Mouse (Mus musculus) heart, adult 9 months (tissue): ENCODE results near the gene Ugt8a.

Source experiments
- DNase-seq, 2 experiments: peaks; one replicate each; pipeline ENCODE4 v3.0.0; 2022; ENCODE audit warnings: low spot score in 2 of 2

The Ugt8a gene

DNA sequence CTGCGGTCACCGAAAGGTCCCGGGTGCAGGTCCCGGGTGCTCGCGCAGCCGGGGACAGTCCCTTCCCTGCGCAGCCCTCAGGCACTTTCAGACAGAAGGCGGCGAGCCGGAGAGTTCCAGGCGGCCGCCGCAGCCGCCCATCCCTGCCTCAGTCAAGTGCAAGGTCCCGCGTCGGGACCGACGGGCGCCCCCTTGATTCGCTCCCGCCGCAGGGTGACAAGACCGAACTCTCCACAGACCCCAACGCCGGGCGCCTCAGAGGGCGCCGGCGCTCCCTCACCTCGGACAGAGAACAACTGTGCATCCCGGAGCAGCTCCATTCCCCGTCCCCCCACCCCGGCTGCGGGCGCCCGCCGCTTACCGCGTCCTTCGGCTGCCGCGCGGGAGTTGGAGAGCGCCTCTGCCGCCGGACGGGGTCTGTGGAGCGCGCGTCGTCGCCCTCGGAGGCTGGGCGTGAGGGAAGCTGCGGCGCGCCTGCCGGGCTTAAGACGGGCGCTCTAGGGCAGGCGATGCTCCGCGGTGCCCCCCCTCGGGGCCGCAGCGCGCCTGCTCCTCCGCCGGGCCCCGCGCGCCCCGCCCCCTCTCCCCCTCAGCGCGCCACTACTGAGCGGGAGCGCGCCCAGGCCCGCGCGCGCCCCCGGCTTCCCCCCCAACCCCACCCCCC, at the start of gene Ugt8a:
Gene Ugt8a (minus strand): TSS at position 528 of the 664 bp plus-strand sequence.
- DNase-seq, result no peak

DNA sequence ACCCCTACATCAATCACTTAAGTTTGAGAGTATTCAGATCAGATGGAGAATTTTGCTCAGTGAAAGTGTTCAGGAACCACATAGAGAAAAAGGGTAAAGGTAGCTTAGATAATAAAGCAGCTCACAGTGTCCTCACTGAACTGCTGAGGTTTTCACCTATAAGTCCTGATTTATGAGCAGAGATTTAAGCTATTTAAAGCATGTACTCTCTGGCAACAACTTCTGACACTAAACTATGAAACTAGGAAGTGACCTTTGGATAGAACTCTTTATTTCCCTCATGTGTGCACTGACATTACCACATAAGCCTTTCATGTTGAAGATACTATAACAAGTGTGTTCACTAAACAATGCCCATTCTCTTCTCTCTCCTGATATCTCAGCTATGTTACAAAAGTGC, 48.2 kb upstream of the Ugt8a start:
- DNase-seq, result no peak

DNA sequence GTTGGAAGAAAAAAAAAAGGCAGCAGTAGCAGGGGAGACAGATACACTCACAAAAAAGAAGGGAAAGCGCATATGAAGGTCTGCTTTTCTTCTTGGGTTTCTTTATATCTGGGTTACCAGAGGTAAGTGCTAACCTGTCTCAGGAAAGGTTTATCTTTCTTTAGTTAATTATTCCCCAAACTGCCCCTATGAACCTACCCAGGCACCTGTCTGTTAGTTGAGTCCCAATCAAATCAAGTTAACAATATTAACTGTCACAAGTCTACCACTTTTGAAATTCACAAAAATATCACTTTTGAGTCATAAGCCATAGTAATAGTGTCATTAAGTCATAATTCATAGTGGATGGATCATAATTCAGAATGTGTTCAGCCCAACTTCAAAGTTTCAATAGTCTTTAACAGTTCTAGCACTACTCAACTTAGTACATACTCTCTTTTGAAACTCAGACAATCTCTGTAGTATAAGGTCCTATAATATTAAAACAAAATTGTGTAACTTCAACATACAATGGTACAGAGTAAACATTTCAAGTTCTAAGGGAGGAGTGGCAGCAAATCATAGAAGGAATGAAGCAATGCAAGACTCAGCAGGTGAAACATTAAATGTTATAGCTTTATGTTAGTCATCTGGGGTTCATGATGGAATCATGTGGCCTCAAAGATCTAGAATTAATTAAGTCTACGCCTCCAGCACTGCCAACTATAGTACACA, 45.4 kb upstream of the Ugt8a start:
- no peak for DNase-seq

DNA sequence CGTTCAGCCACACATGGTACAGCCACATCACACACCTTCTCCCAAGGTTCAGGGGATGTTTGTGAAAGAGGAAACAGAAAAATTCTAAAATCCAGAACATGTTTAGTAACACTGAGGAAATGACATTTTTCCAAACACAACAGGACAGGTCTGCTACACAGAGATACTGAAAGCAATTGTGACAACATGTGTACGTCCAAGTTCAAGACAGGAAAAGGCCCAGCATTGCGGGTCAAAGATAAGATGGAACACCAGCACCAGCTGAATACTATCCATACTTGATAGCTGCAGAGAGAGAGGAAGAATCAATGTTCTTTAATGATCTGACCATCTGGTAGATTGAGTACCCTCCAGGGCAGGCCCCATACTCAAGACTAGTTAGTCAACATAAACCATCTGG, 41.1 kb upstream of the Ugt8a start:
- DNase-seq, result no peak

DNA sequence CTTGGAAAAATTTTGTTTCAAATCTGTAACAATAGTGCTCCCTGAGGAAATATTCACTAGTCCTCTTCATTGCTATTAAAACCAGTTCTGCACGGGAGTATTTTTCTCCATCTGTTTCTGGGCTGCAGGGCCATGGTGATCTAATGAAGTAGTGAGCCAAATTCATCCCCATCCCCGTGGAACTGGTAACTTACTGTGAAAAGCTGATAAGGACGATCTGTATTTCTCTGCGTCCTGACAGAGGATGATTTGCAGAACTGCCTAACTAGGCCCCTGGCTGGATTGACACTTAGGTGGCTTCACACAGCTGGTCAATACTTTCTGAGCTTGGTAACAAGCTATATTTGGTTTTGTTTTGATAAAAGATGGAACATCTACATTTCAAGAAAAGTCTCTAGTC, 37.5 kb upstream of the Ugt8a start:
- DNase-seq, result no peak

DNA sequence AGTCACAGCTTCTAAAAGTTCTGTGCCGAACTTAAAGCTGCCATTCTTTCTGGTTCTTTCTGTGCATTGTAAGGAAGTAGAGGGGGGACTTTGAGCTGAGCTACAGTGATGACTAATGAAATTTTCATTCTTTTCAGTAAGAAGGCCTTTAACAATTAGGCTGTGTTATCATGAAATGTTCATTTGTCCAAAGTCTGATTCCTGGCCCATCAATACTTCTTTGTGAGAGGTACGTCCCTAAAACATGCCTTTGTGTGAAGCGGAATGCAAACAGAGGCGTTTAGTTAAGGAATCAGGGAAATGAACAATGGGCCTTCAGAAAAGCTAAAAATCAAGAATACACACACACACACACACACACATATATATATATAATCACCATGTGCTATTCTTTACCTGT, 31.0 kb upstream of the Ugt8a start:
- no peak for DNase-seq

DNA sequence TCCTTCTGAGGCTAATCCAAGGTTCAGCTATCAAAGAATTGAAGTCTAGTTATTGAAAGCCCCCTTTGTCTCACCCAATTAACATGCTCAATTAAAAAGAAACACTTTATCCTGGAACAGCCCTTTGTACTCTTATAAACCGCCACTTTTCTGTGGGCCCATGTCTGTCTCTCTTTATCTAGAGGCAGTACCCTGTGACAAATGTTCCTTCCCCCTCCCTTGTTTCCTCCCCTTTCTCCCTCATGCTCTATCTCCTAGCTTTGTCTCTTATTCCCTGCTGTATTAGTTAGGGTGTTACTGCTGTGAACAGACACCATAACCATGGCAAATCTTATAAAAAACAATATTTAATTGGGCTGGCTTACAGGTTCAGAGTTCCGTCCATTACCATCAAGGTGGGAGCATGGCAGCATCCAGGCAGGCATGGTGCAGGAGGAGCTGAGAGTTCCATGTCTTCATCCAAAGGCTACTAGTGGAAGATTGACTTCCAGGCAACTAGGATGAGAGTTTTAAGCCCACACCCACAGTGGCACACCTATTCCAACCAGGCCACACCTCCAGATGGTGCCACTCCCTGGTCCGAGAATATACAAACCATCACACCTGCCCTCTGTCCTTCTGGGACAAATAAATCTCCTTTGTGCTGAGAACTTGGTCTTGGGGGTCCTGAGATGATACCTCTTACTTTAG, 17.9 kb upstream of the Ugt8a start:
- DNase-seq, result no peak

DNA sequence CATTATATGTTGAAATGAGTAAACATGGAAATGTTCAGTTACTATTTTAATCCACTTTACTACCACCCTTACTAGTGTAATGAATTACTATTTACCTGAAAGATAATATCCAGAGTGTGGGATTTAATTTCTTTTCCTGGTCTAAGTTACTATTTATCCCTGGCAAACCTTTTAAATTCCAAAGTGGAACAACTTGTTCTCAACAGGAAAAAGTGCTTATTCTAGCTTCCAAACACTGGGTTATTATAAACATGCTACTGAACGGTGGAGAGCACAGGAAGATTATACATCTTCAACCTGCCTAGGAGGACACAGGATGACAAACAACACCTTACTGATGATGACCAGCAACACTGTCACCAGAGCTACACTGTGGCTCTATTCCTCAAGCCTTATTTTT, 16.5 kb upstream of the Ugt8a start:
- no peak for DNase-seq

DNA sequence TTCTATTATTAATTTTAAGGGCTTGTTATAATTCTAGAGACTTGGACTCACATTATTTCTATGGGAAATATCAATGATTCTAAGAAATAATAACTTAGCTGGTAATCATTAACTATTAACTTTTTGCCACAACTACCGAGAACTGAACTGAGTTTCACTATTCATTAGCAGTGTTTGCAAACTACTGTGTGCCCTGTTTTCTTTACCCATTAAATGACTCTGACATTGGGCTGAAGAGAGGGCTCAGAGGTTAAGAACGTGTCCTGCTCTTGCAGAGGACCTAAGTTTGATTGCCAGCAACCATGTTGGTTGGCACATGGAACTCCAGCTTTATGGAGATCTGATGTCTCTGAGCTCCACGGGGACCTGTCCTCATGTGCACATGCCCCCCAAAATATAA, 2.4 kb upstream of the Ugt8a start:
- DNase-seq, result no peak

DNA sequence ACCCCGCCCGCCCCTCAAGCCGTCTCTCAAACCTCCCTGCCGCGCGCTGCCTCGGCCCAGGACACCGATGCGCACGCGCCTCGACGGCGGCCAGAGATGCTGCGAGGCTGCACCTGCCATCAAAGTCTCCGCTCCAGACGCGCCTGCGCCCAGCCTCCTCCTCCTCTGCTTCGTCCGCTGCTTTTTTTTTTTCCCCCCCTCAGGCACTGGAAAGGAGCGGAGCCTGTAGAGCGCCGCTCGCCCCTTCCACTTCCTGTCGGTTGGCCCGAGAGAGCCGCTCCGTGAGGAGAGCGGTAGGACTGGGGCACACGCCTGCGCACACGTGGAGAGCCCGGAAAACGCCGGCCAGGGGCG, 314 bp upstream of the Ugt8a start:
- DNase-seq, result no peak

DNA sequence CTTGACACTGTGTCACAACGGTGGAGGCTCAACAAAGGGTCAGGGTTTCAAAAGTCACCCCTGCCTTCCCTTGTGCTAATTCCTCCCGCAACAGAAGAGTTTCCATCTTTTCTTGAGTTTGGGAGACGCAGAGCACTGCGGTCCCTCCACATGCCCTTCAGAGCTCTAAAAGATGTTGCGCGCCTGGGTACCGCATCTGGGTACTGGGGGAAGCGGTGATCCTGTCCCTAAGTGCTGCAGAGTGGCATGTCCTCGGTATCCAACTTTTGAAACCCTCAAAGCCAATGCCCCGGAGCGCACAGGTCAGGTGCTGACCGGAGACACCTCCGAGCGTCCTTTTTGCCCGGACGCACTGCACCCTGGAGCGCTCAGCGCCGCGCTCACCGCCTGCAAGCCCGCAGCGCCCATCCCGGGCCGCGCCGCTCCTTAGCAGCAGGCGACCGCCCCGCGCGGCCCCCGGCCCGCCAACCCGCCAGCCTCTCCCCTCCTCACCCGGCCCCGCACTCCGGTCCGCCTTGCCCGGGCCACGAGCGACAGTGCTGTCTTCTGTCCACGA, 805 bp downstream of the Ugt8a start:
- no peak for DNase-seq

DNA sequence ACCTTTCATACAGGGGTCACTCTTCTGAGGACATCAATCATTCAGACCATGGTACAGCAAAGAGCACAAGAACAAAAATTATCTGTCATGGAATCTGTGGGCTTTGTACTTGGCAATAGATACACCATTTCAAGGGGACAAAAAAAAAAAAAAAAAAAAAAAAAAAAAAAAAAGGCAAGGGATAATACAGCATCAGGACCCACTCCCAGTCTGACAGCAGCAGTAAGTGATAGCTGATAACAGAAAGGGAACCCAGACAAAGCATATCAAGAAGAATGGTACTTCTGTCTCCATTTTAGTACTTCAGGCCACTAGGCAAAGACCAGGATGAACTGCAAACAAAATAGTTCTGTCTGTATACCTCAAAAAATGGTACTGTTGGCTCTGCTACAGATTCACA, 2.6 kb downstream of the Ugt8a start:
- no peak for DNase-seq

DNA sequence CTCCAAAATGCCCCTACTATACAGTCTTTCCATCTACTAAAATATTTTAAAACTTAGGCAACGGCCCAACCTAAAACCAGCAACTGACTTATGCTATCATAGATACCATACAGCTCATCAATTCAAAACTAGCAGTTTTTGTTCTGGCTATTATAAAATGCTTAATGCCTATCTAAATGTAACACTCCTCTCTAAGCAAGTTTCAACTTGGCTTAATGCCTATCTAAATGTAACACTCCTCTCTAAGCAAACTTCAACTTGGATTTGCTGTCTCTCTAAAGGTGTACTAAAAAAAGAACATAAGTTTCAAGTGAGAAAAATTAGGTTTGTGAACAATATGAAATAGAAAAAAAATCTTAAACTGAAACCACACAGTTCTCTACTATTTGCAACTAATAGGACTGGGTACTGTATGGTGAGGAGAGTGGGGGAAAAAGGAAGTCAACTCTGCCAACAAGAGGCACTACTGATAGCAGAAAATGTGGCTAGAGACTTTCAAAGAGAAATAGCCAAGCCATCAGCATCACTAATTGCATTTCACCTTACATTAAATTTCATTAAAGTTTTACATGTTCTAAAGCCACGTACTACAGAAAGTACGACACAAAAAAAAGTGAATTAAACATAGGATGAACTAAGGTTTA, 5.7 kb downstream of the Ugt8a start:
- DNase-seq, result no peak

DNA sequence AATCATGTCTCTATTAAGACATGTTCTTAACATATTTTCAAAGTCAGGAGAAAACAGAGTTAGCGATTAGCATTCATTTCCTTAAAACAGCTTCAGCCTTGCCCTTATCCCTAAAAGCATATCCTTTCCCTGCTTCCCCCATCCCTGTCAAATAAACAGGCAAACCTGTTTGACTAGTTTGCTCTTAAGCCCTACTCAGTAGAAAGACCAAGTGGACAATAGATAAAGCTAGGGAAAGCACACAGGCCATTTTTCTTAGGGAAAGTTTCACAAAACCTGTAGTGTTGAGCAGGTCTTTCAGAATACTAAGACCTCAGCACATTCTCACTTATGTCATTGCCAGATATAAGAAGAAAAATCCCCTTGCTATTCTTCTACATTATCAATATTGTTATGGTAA, 7.4 kb downstream of the Ugt8a start:
- no peak for DNase-seq

DNA sequence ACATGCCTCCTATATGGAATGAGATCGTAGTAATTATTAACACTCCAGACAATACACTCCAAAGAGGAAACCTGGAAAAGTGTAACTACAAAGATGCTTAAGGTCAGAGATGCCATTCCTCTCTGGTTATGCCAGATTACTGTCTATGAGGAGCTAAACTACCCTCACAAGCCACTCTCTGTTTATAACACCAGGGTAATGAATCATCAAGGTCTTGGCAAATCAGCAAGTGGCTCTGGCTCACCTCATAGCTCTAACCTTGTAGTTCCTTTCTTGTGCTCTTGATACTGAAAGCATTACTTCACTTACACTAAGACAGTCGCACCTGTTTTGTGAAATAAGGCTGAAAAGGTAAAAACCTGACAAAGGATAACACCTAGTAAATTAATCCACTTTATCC, 17.5 kb downstream of the Ugt8a start:
- no peak for DNase-seq

DNA sequence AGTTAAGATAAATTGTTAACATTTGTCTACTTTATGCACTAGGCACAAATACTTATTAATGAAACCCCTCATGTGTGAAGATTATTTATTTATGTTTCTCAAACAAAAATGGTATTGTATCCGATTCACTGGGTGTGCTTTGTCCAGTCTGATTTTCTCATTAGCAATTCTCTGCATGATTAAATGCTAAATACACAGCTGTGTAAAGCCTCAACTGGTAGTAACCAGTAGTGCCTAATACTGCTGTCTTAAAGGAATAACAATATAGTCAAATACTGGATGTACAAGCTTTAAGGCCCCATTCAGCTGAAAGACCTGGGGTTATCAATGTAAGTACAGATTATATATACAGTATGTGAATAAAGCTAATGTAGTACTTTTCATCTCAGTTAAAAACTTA, 39.4 kb downstream of the Ugt8a start:
- no peak for DNase-seq

DNA sequence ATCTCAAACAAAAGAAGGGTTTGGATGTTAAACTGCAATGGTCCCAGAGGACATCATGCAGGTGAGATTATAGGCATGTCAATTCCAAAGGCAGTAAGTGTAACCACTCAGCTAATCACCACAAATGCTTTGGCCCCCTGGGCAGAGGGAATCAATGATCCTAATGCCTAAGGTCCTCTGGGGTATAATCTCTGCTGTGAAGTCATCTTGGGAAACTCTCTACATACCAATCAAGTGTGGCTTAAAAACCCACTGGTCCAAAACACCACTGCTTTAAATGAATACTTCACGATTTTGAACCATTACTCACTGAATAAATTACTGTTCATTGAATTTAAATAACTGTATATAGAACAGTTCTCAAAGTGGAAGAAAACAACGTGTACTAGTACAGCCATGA, 51.3 kb downstream of the Ugt8a start:
- no peak for DNase-seq

DNA sequence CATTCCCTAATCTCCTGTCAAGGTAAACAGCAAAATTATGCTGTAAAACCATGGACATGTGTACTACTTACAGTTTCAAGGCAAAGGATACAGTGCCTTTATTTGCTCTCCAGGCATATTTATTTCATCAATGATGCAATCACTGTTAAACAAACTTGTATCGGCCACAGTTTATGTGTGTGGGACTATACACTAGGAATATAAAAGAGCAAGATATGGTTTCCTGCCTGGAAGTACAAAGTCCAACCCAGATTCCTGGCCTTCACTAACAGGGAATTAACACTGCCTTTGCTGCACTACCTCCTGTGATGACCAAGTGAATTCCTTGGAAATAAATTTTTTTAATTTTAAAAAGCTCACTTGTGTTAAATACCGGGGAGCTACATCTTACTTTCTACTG, 53.5 kb downstream of the Ugt8a start:
- DNase-seq, result no peak

DNA sequence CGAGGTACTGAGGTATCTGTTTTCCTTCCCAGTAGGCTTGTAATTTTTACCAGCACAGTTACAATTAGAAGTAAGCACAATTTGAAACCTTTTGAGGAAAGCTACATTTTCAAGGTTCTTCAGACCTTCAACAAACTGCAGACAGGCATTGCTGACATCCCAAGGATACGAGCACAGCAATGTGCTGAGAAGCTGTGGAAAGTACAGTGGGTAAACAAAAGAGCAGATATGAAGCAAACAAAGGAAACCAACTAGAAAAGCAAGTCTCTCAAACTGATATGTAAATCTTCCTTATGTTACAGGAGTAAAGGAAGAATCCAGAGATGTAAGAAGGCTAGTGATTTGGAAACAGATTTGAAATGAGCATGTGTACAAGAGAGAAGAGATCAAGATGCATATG, 54.0 kb downstream of the Ugt8a start:
- no peak for DNase-seq

DNA sequence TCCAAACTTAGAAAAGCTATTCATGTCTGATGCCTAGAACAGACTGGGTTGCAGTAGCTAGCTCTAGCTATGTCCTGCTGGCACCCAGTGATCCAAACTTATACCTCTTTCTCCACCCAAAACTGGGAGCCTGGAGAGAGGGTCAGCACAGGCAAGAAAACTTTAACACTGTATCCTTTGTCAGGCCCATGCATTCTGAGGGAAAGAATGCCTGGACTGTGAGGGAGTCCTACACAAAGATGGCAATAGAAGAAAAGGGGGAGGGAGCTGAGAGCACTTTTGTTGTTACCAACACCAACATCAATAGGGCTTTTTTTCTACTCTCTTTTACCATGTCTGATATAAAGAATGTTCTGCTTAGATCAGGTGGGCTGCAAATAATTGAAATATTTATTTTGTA, 55.4 kb downstream of the Ugt8a start:
- no peak for DNase-seq

DNA sequence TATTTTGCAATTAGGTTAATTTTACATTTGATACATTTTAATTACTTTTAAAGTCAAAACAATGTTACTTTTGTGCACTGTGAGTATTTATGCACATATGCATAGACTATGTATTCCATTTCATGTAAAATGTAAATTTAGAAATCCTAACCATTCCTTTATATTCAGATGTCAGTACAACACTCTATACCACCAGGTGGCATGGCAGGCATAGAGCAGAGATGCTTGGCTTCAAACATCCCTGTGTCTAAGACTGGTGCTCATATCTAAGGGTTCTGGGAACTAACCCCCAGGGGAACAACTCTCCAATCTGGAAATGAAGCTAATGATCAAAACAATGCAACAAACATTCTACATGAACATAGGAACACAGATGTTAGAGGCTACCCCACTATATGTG, 56.6 kb downstream of the Ugt8a start:
- no peak for DNase-seq

DNA sequence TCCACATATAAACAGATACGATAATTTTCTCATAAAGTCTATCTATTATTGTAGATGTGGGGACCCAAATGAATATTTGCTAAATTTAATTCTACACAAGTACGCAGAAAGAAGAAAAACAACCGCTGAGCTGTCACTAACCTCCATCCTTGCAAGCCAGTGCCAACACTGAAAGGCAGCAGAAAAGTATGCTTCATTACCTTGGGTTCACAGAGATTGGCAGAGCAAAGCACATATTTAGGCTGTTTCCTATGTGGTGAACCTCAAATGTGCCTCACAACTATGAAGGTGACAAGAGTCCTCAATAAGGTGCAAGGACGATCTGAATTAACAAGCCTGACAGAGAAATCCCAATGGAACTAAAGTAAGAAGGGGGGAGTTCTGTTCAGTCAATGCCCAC, 64.0 kb downstream of the Ugt8a start:
- DNase-seq, result no peak

DNA sequence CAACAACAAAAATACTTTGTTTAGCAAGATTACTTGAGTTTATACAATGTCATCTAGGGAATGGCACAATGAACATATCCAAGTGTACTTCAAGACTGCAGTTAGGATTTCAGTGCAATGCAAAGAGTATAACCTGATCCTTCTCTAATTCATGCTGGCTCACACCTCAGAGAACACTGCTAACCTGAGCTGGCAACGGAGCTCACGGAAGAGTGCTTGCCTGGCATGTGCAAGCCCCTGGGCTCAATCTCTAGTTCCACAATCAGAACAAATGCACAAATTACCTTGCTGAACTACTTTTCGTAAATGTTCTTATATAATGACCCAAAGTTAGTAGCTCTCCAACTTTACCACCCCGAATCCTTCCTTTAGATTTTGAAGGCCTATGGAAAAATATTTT, 68.5 kb downstream of the Ugt8a start:
- DNase-seq, result no peak
